Mouse (Mus musculus): ENCODE measurements at regions not wholly inside any gene's neighbourhood (a gene's known extent, or its start where the extent isn't known, plus 50 kb on each side); places are given as distances from the start of the nearest gene placed in this dataset.

DNA sequence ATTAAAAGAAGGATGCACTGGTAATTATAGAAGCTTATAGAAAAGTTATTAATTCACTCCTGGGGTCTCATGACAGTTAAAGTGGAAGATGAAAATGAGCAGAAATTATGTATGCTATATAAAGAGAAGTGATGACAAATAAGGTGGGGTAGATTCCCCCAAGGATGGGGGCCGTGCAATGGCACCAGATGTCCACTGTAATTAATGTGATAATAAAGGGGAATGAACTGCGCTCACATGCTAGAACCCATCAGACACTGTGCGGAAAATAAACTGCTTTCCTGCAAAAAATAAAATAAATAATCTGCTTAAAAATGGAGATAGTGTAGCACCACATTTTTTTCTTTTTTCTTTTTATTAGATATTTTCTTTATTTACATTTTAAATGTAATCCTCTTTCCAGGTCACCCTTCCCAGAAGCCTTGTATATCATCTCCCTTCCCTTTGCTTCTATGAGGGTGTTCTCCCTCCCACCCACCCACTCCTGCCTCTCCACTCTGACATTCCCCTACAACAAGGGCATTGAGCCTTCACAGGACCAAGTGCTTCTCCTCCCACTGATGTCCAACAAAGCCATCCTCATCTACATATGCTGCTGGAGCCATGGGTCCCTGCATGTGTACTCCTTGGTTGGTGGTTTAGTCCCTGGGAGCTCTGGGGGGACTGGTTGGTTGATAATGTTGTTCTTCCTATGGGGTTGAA is 934.0 kb upstream of the Pcdh20 start:
- DNase-seq (ENCODE audit: extremely low spot score in 1 of 2, low spot score in 1 of 2) = no peak

DNA sequence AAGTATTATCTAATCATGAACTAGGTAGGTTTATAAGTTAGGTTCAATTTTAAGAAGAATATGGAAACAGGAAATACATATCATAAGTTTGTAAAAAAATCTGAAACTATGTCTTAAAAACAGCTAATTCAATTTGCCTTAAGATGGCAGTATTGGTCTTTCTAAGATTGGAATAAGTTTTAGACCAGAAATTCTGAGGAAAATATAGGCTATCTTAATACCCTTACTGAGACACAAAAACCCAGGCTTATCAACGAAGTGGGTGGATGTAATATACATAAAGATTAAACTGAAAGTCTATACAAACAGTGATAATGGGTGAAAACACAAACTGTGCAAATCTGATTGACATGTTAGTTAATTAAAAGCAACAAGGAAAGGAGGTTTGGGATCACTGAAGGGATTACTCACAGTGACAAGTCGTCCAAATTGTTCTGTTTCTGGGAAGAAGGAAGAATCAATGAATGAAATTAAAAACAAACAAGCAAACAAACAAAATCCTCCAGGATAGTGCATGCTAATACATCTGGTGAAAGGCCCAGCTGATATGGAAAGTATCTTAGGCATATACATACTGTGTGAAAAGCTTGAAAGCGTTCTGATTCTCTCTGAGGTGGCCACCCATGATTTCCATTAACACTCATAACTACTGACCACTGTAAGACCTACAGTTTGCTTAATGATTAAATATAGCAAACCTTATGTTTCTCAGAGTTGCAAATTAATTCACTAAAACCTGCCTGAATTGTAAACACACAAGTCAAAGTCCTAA is 931.6 kb upstream of the Pcdh20 start:
- no peak for DNase-seq (ENCODE audit: extremely low spot score in 1 of 2, low spot score in 1 of 2)

- no peak for DNase-seq (ENCODE audit: extremely low spot score in 1 of 2, low spot score in 1 of 2)
Observed at GRCm38 (mm10) chr14:89357050-89357749, 886.0 kb upstream of the Pcdh20 start.

DNA sequence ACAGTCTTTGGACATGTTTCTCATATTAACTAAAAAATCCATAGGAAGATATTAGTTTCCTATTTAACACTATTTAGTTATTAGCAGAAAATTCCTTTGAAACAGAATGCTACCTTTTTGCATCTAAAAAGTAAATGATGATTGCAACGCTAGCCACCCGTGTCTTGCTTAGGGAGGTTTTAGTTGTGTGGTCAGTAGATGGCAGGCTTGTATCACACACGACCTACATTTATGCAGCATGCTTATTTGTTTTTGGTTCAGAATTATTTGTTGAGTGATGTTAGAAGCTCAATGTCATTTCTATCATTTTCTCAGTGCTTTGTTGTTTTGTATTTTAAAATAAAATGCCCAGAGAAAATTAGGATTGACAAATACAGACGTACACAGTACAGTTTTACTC is 876.8 kb upstream of the Pcdh20 start:
- peak in 1 of 2 experiments; percentile 28 for DNase-seq (ENCODE audit: extremely low spot score in 1 of 2, low spot score in 1 of 2)

- DNase-seq (ENCODE audit: extremely low spot score in 1 of 2, low spot score in 1 of 2) = no peak
Observed at GRCm38 (mm10) chr14:89325116-89325515, 853.9 kb upstream of the Pcdh20 start.

DNA sequence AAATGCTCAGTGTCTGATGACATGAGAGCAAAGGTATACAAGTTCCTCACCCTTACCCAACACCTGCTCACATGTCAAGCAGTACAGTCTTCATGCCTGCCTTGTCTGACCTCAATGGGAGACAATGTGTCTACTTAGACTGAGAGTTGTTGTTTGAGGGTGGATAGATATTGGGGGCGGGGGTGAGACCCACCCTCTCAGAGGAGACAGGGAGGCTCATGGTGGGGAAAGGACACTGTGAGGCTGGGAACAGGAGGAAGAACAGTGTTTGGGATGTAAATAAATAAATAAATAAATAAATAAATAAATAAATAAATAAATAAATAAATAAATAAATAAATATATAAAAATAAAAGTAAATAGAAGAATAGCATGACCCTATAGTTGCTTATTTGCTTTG is 837.3 kb upstream of the Pcdh20 start:
- no peak for DNase-seq (ENCODE audit: extremely low spot score in 1 of 2, low spot score in 1 of 2)

Data from layer of hippocampus, postnatal 25 days (tissue).